Mouse (Mus musculus) CH12.LX (cell line): ENCODE results near the gene Bank1.

Experiments used
- CHD1 ChIP-seq: IDR thresholded peaks from 2 replicates; pipeline ENCODE4 v1.6.1; 2012; ENCODE audit warnings: low read depth, low read length, improper control_type of control experiment, inconsistent platforms
- CHD2 ChIP-seq: IDR thresholded peaks from 2 replicates; pipeline ENCODE4 v1.6.1; 2011; ENCODE audit warnings: low read length, improper control_type of control experiment
- CTCF ChIP-seq, 2 experiments: IDR thresholded peaks in 1 of 2; conservative IDR thresholded peaks in 1 of 2; 2 replicates each; pipeline ENCODE4 v1.5.1; 2011 to 2012; ENCODE audit warnings: low read depth in 2 of 2, low read length in 2 of 2, improper control_type of control experiment in 1 of 2, inconsistent platforms in 1 of 2, mild to moderate bottlenecking in 1 of 2, moderate library complexity in 1 of 2
- E2F4 ChIP-seq: IDR thresholded peaks from 2 replicates; pipeline ENCODE4 v1.6.1; 2011; ENCODE audit warnings: low read depth, low read length, improper control_type of control experiment; ENCODE audit not compliant: insufficient replicate concordance
- ELF1 ChIP-seq: IDR thresholded peaks from 2 replicates; pipeline ENCODE4 v1.6.1; 2014; ENCODE audit warnings: low read depth, mild to moderate bottlenecking, inconsistent platforms, low read length, improper control_type of control experiment
- HCFC1 ChIP-seq: IDR thresholded peaks from 2 replicates; pipeline ENCODE4 v1.6.1; 2012; ENCODE audit warnings: low read depth, mild to moderate bottlenecking, inconsistent platforms, low read length, improper control_type of control experiment
- JUND ChIP-seq: conservative IDR thresholded peaks from 2 replicates; pipeline ENCODE4 v1.6.1; 2011; ENCODE audit warnings: low read depth, low read length, improper control_type of control experiment
- KAT2A ChIP-seq: IDR thresholded peaks from 2 replicates; pipeline ENCODE4 v1.6.1; 2012; ENCODE audit warnings: low read length, improper control_type of control experiment, inconsistent platforms; ENCODE audit not compliant: insufficient replicate concordance
- NRF1 ChIP-seq: IDR thresholded peaks from 2 replicates; pipeline ENCODE4 v1.6.1; 2014; ENCODE audit warnings: low read depth, mild to moderate bottlenecking, inconsistent platforms, low read length, improper control_type of control experiment, moderate library complexity
- POLR2A ChIP-seq: IDR thresholded peaks from 2 replicates; pipeline ENCODE4 v1.6.1; 2011; ENCODE audit warnings: low read depth, mild to moderate bottlenecking, improper control_type of control experiment, low read length
- RAD21 ChIP-seq: IDR thresholded peaks from 2 replicates; pipeline ENCODE4 v1.6.1; 2011; ENCODE audit warnings: low read depth, mild to moderate bottlenecking, low read length, improper control_type of control experiment, moderate library complexity
- UBTF ChIP-seq: IDR thresholded peaks from 2 replicates; pipeline ENCODE4 v1.6.1; 2012; ENCODE audit warnings: low read depth, mild to moderate bottlenecking, inconsistent platforms, low read length, improper control_type of control experiment, moderate library complexity
- USF1 ChIP-seq: IDR thresholded peaks from 2 replicates; pipeline ENCODE4 v1.6.1; 2014; ENCODE audit warnings: low read depth, mild to moderate bottlenecking, inconsistent platforms, low read length, improper control_type of control experiment
- ZMIZ1 ChIP-seq: IDR thresholded peaks from 2 replicates; pipeline ENCODE4 v1.6.1; 2012; ENCODE audit warnings: low read depth, mild to moderate bottlenecking, inconsistent platforms, low read length, improper control_type of control experiment

- no peak for TF ChIP-seq ELF1
- TF ChIP-seq UBTF, result no peak
- no peak for TF ChIP-seq CTCF (conservative IDR thresholded peaks at IDR 0.05 in 1 of 2, IDR thresholded peaks at IDR 0.05 in 1 of 2; ENCODE audit: low read depth in 2 of 2, low read length in 2 of 2)
- TF ChIP-seq E2F4, result no peak
- TF ChIP-seq POLR2A, result no peak
- no peak for TF ChIP-seq CHD1
- TF ChIP-seq NRF1, result no peak
- TF ChIP-seq ZMIZ1, result no peak
- no peak for TF ChIP-seq KAT2A
- TF ChIP-seq CHD2, result no peak
- no peak for TF ChIP-seq JUND
- TF ChIP-seq RAD21, result no peak
- no peak for TF ChIP-seq HCFC1
- TF ChIP-seq USF1, result no peak
Measured at GRCm38 (mm10) chr3:136106452-136106851, 219.4 kb downstream of the Bank1 start.
